Mouse (Mus musculus) heart, adult 2 months (tissue): ENCODE measurements around the gene Agxt. TPM values are rescaled to one million over a fixed set of nuclear protein-coding genes. Genes with fewer than 3 reads are reported as not detected.

Experiments used
- DNase-seq, 2 experiments: peaks; one replicate each; pipeline ENCODE4 v3.0.0; 2021
- H3K27ac ChIP-seq: fragments of 200-600 bp; 2 replicates; pipeline ENCODE4 v1.8.1; 2022
- H3K27me3 ChIP-seq: fragments of 200-500 bp; 2 replicates; pipeline ENCODE4 v1.6.1; 2012; ENCODE audit warnings: mild to moderate bottlenecking, low read length, inconsistent platforms, mixed read lengths; ENCODE audit not compliant: control insufficient read depth, insufficient read depth
- H3K36me3 ChIP-seq: fragments of 200-500 bp; 2 replicates; pipeline ENCODE4 v1.6.1; 2012; ENCODE audit warnings: low read length, inconsistent platforms; ENCODE audit not compliant: control insufficient read depth, insufficient read depth
- H3K4me1 ChIP-seq: fragments of 200-500 bp; 2 replicates; pipeline ENCODE4 v1.6.1; 2011; ENCODE audit warnings: low read length; ENCODE audit not compliant: control insufficient read depth, insufficient read depth
- H3K4me3 ChIP-seq: fragments of 200-600 bp; 2 replicates; pipeline ENCODE4 v1.8.1; 2022
- H3K79me2 ChIP-seq: fragments of 200-500 bp; replicated peaks from 2 replicates; pipeline ENCODE4 v1.6.1; 2012; ENCODE audit warnings: mild to moderate bottlenecking, inconsistent platforms, low read length, moderate library complexity, mixed read lengths; ENCODE audit not compliant: control insufficient read depth, insufficient read depth
- H3K9ac ChIP-seq: fragments of 200-500 bp; 2 replicates; pipeline ENCODE4 v1.6.1; 2012; ENCODE audit warnings: low read depth, mild to moderate bottlenecking, control low read depth, inconsistent platforms, low read length, mixed read lengths
- CTCF ChIP-seq: fragments of 200-600 bp; IDR thresholded peaks from 2 replicates; pipeline ENCODE4 v1.8.1; 2022; ENCODE audit warnings: antibody characterized with exemption, mild to moderate bottlenecking, moderate library complexity
- EP300 ChIP-seq: fragments of 200-500 bp; IDR thresholded peaks from 2 replicates; pipeline ENCODE4 v1.6.1; 2011; ENCODE audit warnings: low read depth, low read length, control low read depth; ENCODE audit not compliant: insufficient read depth
- POLR2A ChIP-seq: fragments of 200-500 bp; IDR thresholded peaks from 2 replicates; pipeline ENCODE4 v1.6.1; 2011; ENCODE audit warnings: mild to moderate bottlenecking, low read depth, low read length, control low read depth; ENCODE audit not compliant: insufficient read depth
- WGBS: fragments of 180-500 bp; shearing (Covaris S2); methylation state at CpG from one replicate; pipeline ENCODE4 v1.1.7; 2018; 5-methylcytosine and 5-hydroxymethylcytosine counted together
- intact Hi-C: fragments of 180-260 bp; cut with DNase I; formaldehyde crosslinking; loops from one replicate; pipeline ENCODE4 v1.15.1; 2025
- polyA plus RNA-seq: library from polyadenylated mRNA; depleted of rRNA; stranded (reverse); fragments of >200 nt; gene quantifications from 2 replicates; pipeline ENCODE4 v1.2.3, GENCODE M21; 2012
- total RNA-seq, 2 experiments: library from RNA; stranded (reverse); gene quantifications; 2 replicates each; pipeline ENCODE4 v1.2.3; 2021

The Agxt gene
- total and polyA plus RNA-seq, 3 experiments = not detected

DNA sequence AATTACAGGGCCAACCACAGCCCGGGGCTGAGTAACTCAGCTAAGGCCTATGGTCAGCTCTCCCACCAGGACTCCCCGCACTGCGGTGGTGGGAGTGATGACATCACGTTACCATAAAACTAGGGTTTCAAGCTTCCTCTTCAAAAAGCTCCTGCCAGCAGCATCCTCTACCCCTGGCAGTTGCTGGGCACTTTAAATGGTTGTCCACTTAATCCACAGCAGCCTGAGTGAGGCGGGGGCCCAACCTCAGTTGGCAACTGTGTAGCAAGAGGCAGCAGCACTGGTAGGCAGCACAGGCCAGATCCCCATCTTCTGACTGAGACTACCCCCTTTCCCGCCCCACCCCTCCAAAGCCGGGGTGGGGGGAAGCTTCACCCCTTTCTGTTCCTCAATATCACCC lies 32.3 kb upstream of the Agxt start:
- 71% methylated on average over 7 of the region's 7 CpGs for WGBS
- no peak for DNase-seq
- Histone ChIP-seq H3K4me3 (no peak overlapping the region), H3K27ac (no peak overlapping the region), H3K27me3 (peaks cover 9% of the 10 kb centered on the region), H3K9ac (no peak overlapping the region), H3K4me1 (no peaks in the 10 kb centered on the region), H3K79me2 (no peaks in the 10 kb centered on the region), H3K36me3 (no peaks in the 10 kb centered on the region)
- intact Hi-C loops = no loop called here
- TF ChIP-seq EP300 (no peak), CTCF (no peak), POLR2A (no peak)

DNA sequence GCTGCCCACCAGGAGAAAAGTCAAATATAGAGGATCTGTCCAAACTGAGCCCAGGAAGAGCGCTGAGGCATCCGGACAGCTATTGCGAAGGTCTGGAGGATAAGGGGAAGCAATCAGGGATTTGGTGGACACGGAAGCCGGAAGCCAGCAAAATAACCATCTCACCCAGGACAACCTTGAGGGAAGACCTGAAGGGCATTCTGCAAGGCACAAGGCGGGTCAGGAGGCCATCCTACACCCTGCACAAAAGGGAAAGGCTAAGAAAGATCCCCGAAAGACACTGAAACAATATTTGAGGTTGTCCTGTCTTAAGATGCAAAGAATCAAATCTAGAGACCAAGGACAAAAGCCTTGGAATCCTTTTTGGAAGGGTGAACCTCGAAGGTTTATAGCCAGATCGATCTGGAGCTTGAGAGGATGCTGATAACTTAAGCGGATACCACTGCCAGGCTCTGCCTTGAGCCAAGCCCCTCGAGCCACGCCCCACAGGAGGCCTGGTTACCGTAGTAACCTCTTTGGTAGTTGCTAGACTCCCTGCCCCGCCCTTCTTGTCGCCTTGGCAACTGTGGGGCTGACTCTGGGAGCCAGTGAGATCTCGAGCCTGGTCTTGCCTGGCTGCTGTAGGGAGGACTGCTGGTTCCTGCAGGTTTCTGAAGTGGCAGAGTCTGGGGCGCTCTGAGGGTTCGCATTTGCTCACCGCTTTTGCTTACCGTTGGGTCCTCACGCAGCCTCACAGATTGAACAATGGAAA lies 20.2 kb upstream of the Agxt start:
- Histone ChIP-seq H3K79me2 (no peaks in the 10 kb centered on the region), H3K4me3 (peak overlapping the region; percentile 11; the same call in 1 of the 2 replicates), H3K27me3 (peaks cover 3% of the 10 kb centered on the region), H3K9ac (no peak overlapping the region), H3K36me3 (no peaks in the 10 kb centered on the region), H3K4me1 (no peaks in the 10 kb centered on the region), H3K27ac (no peak overlapping the region)
- peak; percentile 39 to 56 for DNase-seq
- WGBS = 32% methylated on average over 21 of the region's 21 CpGs
- TF ChIP-seq CTCF (no peak), POLR2A (no peak), EP300 (no peak)
- intact Hi-C loops = no loop called here

DNA sequence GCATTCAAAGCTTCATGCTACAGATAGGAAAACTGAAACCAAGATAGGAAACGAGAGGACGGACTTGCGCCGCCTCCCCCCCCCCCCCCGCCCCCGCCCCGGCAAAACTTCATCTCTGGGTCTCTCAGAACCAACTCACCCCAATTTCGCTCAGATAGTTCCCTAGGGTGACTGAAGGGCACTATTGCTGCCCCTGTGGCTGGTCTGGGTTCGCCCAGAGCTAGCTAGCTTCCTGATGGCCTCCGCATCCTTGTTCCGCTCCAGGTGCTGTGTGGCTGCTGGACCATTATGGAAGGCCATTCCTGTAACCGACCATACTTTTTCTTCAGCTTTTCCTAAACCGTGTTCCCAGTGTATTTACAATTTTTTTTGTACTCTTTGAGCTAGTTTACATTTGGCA lies 19.6 kb upstream of the Agxt start:
- WGBS = 32% methylated on average over 13 of the region's 13 CpGs
- Histone ChIP-seq H3K36me3 (no peaks in the 10 kb centered on the region), H3K27ac (no peak overlapping the region), H3K9ac (no peak overlapping the region), H3K4me3 (peak overlapping the region; percentile 11; the same call in 1 of the 2 replicates), H3K4me1 (no peaks in the 10 kb centered on the region), H3K79me2 (no peaks in the 10 kb centered on the region), H3K27me3 (peaks cover 3% of the 10 kb centered on the region)
- DNase-seq = no peak
- TF ChIP-seq CTCF (no peak), POLR2A (no peak), EP300 (no peak)
- intact Hi-C loops = no loop called here

DNA sequence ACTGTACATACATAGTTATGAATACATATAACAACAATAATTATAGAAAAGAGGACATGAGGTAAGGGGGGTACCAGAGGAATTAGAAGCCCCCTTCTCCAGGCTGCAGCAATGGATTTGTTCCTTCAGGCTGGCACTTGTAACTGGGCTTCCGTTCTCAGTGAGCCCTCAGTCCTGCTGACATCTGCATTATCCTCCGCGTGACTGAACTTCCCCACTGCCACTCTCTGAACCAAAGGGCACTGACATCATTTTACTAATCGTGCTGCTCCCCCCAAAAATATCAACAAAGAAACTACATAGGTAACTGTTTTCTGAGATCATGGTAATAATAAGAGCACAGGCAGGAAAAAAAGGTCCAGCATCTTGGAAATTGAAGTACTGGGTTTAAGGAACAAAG lies 16.2 kb upstream of the Agxt start:
- no peak overlapping the region for H3K4me3 ChIP-seq
- H3K27me3 ChIP-seq = no peaks in the 10 kb centered on the region
- no peak overlapping the region for H3K9ac ChIP-seq
- intact Hi-C loops = no loop called here
- H3K4me1 ChIP-seq = no peaks in the 10 kb centered on the region
- H3K27ac ChIP-seq = no peak overlapping the region
- H3K36me3 ChIP-seq = no peaks in the 10 kb centered on the region
- no peaks in the 10 kb centered on the region for H3K79me2 ChIP-seq
- TF ChIP-seq POLR2A (no peak), EP300 (no peak), CTCF (no peak)
- no peak for DNase-seq
- 42% methylated on average over 4 of the region's 4 CpGs for WGBS

DNA sequence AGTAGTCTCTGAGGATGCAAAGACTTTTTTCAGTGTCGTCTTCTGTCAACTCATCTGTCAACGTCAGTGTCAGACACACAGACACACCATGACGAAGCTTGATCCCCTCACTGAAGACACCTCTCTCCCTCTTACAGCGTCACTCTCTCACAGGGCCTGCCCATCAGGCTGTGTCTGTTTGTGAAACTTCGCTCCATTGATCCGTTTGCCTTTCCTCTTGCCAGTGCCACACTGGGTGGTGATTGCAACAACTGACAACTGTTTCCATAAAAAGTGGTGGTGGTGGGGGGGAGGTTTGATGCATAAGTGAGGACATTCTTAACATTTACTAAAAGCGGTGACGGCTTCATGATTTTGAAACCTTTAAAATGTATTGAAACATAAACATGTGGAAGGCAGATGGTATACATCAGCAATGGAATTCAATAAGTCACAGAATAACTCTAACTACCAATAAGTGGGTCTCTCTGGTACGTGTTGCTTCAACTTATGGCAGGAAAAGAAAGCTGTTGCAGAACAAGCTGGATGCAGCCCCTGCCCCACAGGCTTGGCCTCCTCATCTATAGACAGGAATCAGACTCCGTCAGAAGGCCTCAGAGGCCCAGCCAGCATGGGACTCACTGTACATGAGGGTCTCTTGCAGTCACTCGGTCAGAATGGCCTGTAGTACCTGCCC lies 11.7 kb upstream of the Agxt start:
- peaks cover 1% of the 10 kb centered on the region; the same call in 1 of the 2 replicates for H3K4me1 ChIP-seq
- no peaks in the 10 kb centered on the region for H3K79me2 ChIP-seq
- WGBS = 88% methylated on average over 11 of the region's 11 CpGs
- no peak overlapping the region for H3K9ac ChIP-seq
- no peak overlapping the region for H3K27ac ChIP-seq
- DNase-seq = no peak
- H3K27me3 ChIP-seq = no peaks in the 10 kb centered on the region
- intact Hi-C loops = no loop called here
- TF ChIP-seq EP300 (no peak), POLR2A (no peak), CTCF (no peak)
- no peak overlapping the region for H3K4me3 ChIP-seq
- H3K36me3 ChIP-seq = no peaks in the 10 kb centered on the region

DNA sequence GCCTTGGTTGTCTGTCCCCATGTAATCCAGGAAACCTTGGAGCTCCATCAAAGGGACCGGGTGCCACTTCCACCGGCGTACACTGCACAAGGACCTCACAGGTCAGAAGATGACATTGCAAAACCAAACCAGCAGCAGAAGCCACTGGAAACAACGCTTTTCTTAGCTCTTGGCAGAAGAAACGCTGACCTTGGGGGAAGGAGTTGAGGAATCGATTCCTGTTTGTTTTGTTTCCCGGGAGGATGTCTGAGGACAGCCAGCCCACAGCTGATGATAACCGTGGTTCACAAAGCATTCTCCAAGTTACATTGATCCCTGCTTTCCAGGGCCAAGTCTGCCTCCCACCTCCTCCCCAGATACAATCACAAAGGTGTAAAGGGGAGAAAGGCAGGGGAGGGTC lies 11.0 kb upstream of the Agxt start:
- intact Hi-C loops = no loop called here
- TF ChIP-seq EP300 (no peak), CTCF (no peak), POLR2A (no peak)
- Histone ChIP-seq H3K4me1 (peaks cover 1% of the 10 kb centered on the region; the same call in 1 of the 2 replicates), H3K36me3 (no peaks in the 10 kb centered on the region), H3K9ac (no peak overlapping the region), H3K79me2 (no peaks in the 10 kb centered on the region), H3K27me3 (no peaks in the 10 kb centered on the region), H3K4me3 (no peak overlapping the region), H3K27ac (no peak overlapping the region)
- 26% methylated on average over 8 of the region's 8 CpGs for WGBS
- DNase-seq = no peak
